Mouse (Mus musculus) thymus, adult 2 months (tissue): ENCODE data around the gene Tlx3.

Experiments
- CTCF ChIP-seq: fragments of 200-500 bp; IDR thresholded peaks from 2 replicates; pipeline ENCODE4 v1.5.1; 2012; ENCODE audit warnings: mild to moderate bottlenecking, control low read depth, low read length, moderate library complexity, borderline replicate concordance; ENCODE audit not compliant: control insufficient read depth, poor library complexity, insufficient read depth; ENCODE audit errors: extremely low read depth
- POLR2A ChIP-seq: fragments of 200-500 bp; IDR thresholded peaks from 2 replicates; pipeline ENCODE4 v1.6.1; 2012; ENCODE audit warnings: mild to moderate bottlenecking, low read length, control low read depth, moderate library complexity; ENCODE audit not compliant: control insufficient read depth, poor library complexity, insufficient read depth; ENCODE audit errors: extremely low read depth

DNA sequence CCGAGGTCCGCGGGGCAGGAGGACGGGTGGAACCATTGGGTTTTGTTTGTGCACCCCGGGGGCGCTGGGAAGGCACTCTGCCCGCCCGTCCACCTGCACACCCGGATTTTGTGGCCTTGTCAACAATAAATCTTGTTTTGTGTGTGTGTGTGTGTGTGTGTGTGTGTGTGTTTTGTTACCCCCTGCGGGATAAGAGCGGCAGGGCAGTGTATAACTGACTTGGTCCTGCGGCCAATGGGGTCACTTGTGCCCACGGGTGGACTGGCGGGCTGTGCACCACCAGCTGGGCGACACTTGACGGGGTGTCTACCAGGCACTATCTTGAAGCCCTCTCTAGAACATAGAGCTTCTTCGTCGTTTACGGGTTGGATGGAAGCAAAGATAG, 1.8 kb downstream of the Tlx3 start:
- TF ChIP-seq CTCF: no peak
- TF ChIP-seq POLR2A: no peak
